Mouse (Mus musculus) yolk sac, embryonic 10.5 days (tissue): ENCODE results near the gene Dstyk.

Experiments used
- DNase-seq: peaks from one replicate; pipeline ENCODE4 v3.0.0-alpha.2; 2017; ENCODE audit warnings: low spot score

The Dstyk gene

GRCm38 (mm10) chr1:132417319-132418251 is at the start of gene Dstyk:
Dstyk (plus strand) TSS chr1:132417555.
- peak; percentile 92 for DNase-seq

DNA sequence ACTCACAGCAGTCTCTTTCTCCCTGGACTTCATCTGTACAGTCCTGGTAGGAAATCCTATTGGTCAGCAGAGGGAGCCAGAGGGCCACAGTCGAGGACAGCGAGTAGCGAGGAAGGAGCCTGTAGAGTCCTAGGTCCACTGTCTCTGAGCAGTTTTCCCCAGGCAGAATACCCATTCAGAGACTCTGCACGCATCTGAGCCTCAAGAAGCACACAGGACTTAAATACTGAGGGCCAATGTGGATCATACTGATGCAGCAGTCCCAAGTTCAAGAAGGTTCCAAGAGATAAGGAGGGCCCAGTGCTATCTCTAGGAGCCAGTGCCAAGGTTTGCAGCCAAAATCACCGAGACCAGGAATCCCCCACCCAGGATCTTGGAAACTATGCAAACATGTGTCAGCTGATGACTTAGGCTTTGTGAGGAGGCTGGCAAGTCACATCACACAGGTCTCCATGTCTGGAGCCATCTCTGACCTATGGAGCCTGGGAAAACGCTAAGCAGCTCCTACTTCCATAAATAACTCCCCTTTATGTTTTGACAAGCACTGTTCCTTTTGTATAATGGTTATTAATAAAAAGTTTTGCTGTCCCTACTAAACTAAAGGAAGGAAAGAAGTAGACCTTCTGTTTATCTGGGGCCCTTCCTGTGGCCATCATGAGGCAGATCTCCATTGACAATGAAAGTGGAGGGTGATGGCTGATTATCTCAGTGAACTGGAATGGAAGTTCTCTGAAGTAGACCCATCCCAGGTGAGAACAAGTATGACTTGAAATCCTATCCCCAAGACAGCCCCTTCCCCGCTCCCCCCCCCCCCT is 49.5 kb upstream of the Dstyk start:
- peak; percentile 61 for DNase-seq

DNA sequence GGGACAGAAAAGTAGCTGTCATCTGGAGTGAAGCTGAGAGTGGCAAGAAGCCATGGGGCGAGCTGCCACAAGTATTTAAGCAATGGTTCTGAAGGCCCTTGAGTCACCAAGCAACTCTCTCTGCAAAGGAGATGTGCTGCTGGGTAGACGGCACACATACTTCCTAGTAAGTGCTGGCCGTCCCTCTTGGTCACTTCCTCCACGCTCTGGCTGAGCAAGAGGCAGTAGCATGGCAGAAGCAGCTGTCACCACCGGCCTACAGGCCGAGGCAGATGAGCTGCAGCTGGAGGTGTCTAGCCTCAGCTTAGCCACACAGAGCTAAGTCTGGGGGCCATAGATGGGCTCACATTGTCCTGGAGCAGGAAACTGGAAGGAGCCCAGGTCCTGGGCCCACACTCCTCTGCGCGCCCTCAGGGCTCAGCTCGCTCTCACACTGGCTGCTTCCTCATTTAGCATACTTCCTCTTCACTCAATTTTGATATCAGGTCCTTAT is 46.6 kb upstream of the Dstyk start:
- DNase-seq: no peak

- no peak for DNase-seq
Measured at GRCm38 (mm10) chr1:132371298-132372081, 45.9 kb upstream of the Dstyk start.

DNA sequence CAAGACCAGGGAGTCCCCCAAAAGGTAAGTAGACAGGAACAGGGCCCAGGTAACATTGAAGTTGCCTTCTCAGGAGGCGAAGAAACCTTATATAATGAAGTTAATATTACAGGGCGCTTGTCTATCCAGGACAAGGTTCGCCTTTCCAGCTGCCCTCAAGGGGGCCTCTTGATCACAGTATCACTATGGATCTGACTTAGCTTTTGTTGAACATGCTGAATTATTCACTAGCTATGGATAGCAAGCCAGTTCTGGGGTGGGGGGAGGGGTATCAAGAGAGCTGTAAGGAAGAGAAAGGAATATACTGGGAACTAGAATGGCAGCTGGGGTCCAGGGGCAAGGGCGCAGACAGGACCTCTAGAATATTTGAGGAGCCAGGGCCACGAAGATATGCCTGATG is 45.0 kb upstream of the Dstyk start:
- DNase-seq: no peak

DNA sequence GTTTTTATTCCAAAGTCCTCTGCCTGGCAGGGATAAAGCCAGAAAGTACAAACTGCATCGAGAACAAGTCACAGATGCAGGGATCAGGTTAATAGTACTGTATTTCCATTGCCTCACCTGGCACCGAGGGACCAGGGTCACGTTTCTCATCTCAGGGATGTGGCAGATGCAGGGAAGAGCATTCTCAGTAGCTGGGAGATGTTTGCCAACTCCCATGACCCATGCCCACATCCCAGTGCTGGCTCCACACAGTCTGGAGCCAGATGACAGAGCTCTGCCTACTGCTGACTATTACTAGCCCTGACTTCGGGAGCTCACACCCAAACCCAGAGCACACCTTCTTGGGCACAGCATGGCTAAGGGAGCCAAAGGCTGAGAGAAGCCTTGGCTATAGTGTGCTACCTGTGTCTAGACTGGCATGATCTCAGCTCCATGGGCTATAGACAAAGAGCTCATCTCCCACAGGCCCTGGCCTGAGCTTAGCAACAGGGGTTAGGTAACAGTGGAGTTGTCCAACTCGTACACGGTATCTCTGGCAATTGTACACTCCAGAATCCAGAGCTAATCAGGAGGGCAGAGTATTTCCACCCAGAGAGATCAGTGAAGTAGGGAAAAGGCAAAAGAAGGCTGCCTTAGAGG is 44.3 kb upstream of the Dstyk start:
- no peak for DNase-seq

GRCm38 (mm10) chr1:132374140-132374872 is 43.0 kb upstream of the Dstyk start:
- peak; percentile 32 for DNase-seq

- no peak for DNase-seq
Measured at GRCm38 (mm10) chr1:132374873-132375244, 42.5 kb upstream of the Dstyk start.

DNA sequence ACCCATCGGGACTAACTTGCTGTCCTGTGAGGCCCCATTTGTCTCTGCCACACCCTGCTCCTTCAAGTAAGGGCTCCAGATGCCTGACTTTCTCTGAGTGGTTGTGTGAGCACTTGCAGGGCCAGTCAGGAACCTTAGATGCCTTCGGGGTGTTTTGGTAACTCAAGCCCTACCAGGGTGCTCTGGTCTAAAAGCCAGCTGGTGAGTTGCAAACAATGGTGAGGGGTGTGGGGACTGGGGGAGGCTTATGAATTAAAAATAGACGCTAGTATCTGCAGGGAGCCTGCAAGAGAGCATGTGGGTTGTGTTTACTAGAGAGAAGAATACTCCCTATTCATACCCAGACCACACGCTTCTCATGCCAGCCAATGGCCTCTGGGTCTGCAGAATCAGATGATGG is 42.1 kb upstream of the Dstyk start:
- DNase-seq: no peak

GRCm38 (mm10) chr1:132376211-132377054 is 40.9 kb upstream of the Dstyk start:
- DNase-seq: no peak

DNA sequence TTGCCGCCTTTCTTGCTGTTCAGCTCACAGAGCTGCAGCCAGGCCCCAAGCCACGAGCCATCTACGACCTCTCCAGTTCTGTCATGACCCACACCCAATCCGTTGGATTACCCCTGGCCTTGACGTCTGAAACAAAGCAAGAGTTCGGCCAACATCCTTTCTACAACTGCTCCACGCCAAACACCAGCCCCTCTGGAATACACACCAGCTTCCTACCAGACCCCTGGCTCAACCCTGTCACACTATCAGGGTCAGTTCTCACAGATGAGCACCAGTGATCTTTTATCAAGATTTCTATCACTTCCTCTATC is 40.3 kb upstream of the Dstyk start:
- no peak for DNase-seq

GRCm38 (mm10) chr1:132377811-132378210 is 39.5 kb upstream of the Dstyk start:
- no peak for DNase-seq

DNA sequence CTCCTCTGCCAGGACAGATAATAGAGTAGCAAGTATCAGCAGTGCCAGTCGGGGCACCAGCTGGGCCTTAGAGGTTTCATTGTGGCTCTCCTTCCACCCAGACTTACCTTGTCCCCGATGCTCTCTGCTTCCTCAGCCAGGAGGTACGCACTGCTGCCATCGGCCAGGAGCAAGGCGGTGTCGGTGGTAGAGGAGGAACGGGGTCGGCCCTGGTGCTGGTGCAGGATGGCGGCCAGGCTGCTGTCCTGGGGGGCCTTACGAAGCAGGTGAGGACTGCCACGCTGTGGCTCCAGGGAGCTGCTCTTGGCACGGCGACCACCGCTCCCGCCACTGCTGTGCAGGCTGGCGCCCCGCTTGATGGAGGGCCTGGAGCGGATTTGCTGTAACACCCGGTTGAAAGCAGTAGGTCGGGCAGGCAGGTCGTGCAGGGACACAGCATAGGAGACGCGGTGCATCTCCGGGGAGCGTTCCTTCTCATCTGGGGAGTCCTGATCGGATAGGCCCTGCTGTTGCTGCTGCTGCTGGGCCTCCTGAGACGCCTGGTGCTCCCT is 36.7 kb upstream of the Dstyk start:
- DNase-seq: no peak

GRCm38 (mm10) chr1:132381929-132382328 is 35.4 kb upstream of the Dstyk start:
- DNase-seq: no peak

GRCm38 (mm10) chr1:132384001-132384554 is 33.3 kb upstream of the Dstyk start:
- DNase-seq: no peak

GRCm38 (mm10) chr1:132385266-132385665 is 32.1 kb upstream of the Dstyk start:
- DNase-seq: no peak

DNA sequence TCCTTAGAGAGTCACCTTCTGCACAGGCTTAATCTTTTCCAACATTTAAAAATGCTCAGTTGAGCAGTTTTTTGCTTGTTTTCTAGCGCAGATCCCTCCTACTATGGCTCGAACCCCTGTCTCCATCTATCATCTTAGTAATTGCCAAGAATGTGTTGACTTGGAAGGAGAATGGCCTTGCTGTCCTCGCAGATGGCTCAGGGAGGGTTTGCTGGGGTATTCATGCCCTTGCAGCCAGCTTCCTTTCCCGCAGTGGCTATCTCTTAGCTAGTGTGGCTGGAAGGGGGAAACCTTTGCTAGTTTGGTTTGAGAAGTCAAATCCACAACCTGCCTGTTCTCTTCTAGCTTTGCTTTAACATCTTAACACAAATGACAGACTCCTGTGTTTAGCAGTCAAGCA is 31.6 kb upstream of the Dstyk start:
- no peak for DNase-seq

DNA sequence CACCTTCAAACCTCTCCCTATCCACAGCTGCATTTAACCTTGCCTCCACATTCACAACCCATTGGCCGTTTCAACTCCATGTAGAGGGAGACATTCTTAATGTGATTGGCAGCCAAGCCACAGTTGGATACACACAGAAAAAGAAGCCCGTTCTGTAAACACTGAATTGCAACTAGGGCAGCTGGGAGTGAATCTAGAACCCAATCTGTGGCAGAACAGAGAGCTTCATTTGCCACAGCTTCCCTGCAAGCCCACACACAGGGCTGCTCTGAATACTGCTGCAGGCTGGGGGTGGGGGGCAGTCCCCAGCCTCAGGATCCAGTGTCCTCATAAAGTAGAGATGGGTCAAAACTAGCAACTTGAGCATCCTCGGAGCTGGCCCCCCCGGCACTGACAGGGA is 31.1 kb upstream of the Dstyk start:
- DNase-seq: no peak

GRCm38 (mm10) chr1:132387943-132388342 is 29.4 kb upstream of the Dstyk start:
- peak; percentile 33 for DNase-seq
